Mouse (Mus musculus) forebrain, embryonic 10.5 days (tissue): Measurements from ENCODE around the gene Pdlim1. TPM values are rescaled to one million over a fixed set of nuclear protein-coding genes. Genes with fewer than 3 reads are reported as not detected.
"Not testable (repeated sequence)": the region's sequence is repeated elsewhere in the genome, so short reads cannot be mapped to it uniquely, and the experiment has no call there.

Experiments
- DNase-seq: peaks from one replicate; pipeline ENCODE4 v3.0.0-alpha.2; 2017; ENCODE audit warnings: low spot score; ENCODE audit errors: extremely low spot score
- H3K27ac ChIP-seq: fragments of 300-500 bp; sonication (generic); 2 replicates; pipeline ENCODE4 v1.5.1; 2016; ENCODE audit warnings: mild to moderate bottlenecking
- H3K27me3 ChIP-seq: fragments of 300-500 bp; sonication (generic); 2 replicates; pipeline ENCODE4 v1.6.1; 2016; ENCODE audit warnings: mild to moderate bottlenecking; ENCODE audit not compliant: poor library complexity, severe bottlenecking
- H3K36me3 ChIP-seq: fragments of 300-500 bp; sonication (generic); replicated peaks from 2 replicates; pipeline ENCODE4 v1.6.1; 2016; ENCODE audit warnings: mild to moderate bottlenecking, moderate library complexity
- H3K4me1 ChIP-seq: fragments of 300-500 bp; sonication (generic); 2 replicates; pipeline ENCODE4 v1.6.1; 2016
- H3K4me3 ChIP-seq: fragments of 300-500 bp; sonication (generic); 2 replicates; pipeline ENCODE4 v1.5.1; 2016; ENCODE audit warnings: mild to moderate bottlenecking, moderate library complexity
- H3K9me3 ChIP-seq: fragments of 300-500 bp; sonication (generic); 2 replicates; pipeline ENCODE4 v1.6.1; 2016; ENCODE audit warnings: mild to moderate bottlenecking, moderate library complexity
- WGBS: fragments of 180-500 bp; shearing (Covaris S2); methylation state at CpG from one replicate; pipeline ENCODE4 v1.1.7; 2016; 5-methylcytosine and 5-hydroxymethylcytosine counted together
- polyA plus RNA-seq: library from polyadenylated mRNA; unstranded; fragments of >200 nt; fragmentation: Nextera tagmentation; extraction: Ambion mirVana; gene quantifications from 2 replicates; pipeline ENCODE4 v1.2.1, GENCODE M21; 2016

Pdlim1 gene
- polyA plus RNA-seq, 1 experiment from 2014 or later, result 108 TPM

DNA sequence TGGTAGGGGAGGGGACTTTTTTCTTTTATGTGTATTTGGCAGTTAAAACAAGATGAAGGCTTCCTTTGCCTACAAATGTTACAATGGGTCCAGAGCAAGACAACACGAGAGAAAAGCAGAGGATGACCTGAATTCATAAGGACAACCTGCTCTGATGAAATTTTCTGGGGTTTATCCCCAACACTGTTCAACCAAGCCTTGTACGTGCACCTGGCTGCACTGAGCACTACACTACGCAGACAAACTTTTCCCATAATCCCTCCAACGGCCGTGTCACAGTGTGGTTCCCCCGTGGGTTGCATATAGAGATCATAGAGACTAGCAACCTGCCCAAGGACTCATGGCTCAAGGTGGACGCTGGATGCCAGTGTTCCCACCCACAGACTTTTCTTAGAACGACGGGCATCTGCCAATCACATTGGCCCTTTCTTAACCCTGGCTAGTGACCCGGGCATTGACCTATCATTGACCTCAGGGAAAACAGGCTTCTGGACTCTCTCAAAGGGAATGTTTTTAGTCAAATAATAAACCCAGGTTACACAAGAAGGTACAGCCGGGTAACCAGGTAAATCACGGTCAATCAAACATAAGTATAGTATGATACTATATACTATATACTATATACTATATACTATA lies 45.0 kb downstream of the Pdlim1 start:
- no peaks in the 10 kb centered on the region for H3K4me1 ChIP-seq
- no peak overlapping the region for H3K4me3 ChIP-seq
- no peak overlapping the region for H3K27ac ChIP-seq
- peaks cover 18% of the 10 kb centered on the region for H3K36me3 ChIP-seq
- 90% methylated on average over 12 of the region's 12 CpGs for WGBS
- no peaks in the 10 kb centered on the region for H3K27me3 ChIP-seq
- DNase-seq, result no peak
- no peaks in the 10 kb centered on the region for H3K9me3 ChIP-seq

DNA sequence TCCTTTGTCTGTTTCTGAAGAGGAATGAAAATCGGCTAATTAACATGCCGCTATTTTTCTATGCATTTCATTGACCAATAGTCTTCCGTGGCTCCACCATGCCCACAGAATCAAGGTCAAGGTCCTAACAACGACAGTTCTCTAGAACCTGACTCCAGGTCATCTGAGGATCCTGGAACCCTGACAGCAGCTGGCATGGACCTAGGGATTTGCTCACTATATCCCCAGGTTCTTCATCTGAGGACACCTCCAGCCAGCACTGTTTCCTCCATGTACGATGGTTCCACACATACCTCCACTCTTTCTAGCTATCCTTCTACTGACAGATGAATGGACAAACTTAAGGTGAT lies 45.9 kb downstream of the Pdlim1 start:
- WGBS, result 75% methylated on average over 5 of the region's 5 CpGs
- Histone ChIP-seq H3K36me3 (peaks cover 18% of the 10 kb centered on the region), H3K4me3 (no peak overlapping the region), H3K27ac (no peak overlapping the region), H3K9me3 (no peaks in the 10 kb centered on the region), H3K4me1 (no peaks in the 10 kb centered on the region), H3K27me3 (no peaks in the 10 kb centered on the region)
- no peak for DNase-seq

GRCm38 (mm10) chr19:40225102-40225760 lies 46.4 kb downstream of the Pdlim1 start:
- whole genome bisulfite sequencing, result 75% methylated on average over 5 of the region's 5 CpGs
- H3K27ac ChIP-seq, result no peak overlapping the region
- no peaks in the 10 kb centered on the region for H3K27me3 ChIP-seq
- H3K9me3 ChIP-seq, result no peaks in the 10 kb centered on the region
- peak; percentile 60 for DNase-seq
- no peak overlapping the region for H3K4me3 ChIP-seq
- no peaks in the 10 kb centered on the region for H3K4me1 ChIP-seq
- H3K36me3 ChIP-seq, result peaks cover 17% of the 10 kb centered on the region

- 94% methylated on average over 9 of the region's 9 CpGs for WGBS
Observed at GRCm38 (mm10) chr19:40222307-40222706, 49.3 kb downstream of the Pdlim1 start.

GRCm38 (mm10) chr19:40220878-40221277 lies 50.8 kb downstream of the Pdlim1 start:
- Histone ChIP-seq H3K27me3 (no peaks in the 10 kb centered on the region), H3K4me3 (no peak overlapping the region), H3K4me1 (no peaks in the 10 kb centered on the region), H3K9me3 (no peaks in the 10 kb centered on the region), H3K27ac (no peak overlapping the region), H3K36me3 (peaks cover 9% of the 10 kb centered on the region)
- WGBS, result 91% methylated on average over 5 of the region's 5 CpGs
- DNase-seq, result no peak

More at GRCm38 (mm10) chr19:40222307-40222706, 49.3 kb downstream of the Pdlim1 start:
- H3K36me3 ChIP-seq, H3K4me1 ChIP-seq, H3K27ac ChIP-seq, DNase-seq, H3K9me3 ChIP-seq, H3K27me3 ChIP-seq, H3K4me3 ChIP-seq: not testable (repeated sequence)

DNA sequence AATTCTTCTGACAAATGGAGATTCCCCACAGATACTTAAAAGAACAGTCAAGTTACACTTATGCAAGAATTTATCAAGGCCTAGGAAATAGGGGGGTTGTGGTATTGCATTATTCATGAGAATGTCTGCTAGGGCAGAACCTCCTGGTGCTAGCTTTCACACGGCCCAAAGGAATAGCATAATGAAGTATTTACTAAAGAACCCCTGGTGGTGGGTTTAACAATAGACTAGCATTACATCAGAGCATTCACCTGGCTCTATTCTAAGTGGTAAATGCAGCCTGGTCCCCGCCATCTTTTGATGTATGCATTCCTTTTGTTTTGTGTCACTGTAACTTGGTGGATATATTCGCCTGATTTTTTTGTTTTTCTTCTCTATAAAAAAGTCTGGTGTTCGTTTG lies 68.7 kb downstream of the Pdlim1 start:
- not testable (repeated sequence) for H3K4me3 ChIP-seq, H3K9me3 ChIP-seq, H3K27ac ChIP-seq, H3K4me1 ChIP-seq, H3K27me3 ChIP-seq, DNase-seq, H3K36me3 ChIP-seq
- WGBS, result 57% methylated on average over 4 of the region's 4 CpGs

DNA sequence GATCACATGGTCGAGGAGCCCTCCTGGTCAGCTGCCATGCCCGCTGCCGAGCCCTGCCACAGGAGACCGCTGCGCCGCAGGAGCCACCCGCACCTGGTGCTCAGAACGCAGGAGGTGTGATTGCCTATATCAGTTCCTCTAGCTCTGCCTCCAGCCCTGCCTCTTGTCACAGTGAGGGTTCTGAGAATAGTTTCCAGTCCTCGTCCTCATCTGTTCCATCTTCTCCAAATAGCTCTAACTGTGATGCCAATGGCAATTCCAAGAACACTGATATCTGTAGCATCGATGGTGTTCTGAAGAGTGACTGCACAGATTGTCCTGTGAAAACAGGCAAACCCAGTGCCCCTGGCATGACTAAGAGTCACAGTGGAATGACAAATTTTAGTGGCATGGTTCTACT lies 81.0 kb downstream of the Pdlim1 start:
- 96% methylated on average over 10 of the region's 10 CpGs for WGBS
- DNase-seq, result no peak
- Histone ChIP-seq H3K36me3 (no peaks in the 10 kb centered on the region), H3K4me3 (no peak overlapping the region), H3K4me1 (no peaks in the 10 kb centered on the region), H3K27ac (no peak overlapping the region), H3K9me3 (no peaks in the 10 kb centered on the region), H3K27me3 (no peaks in the 10 kb centered on the region)

DNA sequence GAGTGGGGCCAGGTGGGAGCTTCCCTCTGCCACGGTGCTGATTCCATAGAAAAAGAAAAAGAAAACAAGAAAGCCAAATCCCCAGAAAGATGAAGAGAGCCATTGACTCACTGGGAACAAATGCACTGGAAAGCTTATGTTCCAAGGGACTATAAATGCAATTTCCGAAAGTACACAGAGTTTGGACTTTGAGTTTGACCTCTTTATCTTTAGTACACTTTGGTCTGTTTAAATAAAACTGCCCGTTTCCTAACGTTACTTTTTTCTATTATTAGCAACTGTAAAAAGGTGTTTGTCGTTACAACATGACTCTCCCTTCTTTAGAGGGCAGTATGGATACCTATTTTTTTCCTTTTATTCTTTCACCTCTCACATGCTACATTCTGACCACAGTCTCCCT lies 84.5 kb downstream of the Pdlim1 start, which contains the start of gene Cyp2c70:
TSS of gene Cyp2c70 (minus strand) at position 174 of the 400 bp plus-strand sequence.
- Histone ChIP-seq H3K27ac (no peak within 1 kb of the TSS), H3K4me1 (no peaks in the 10 kb centered on the region), H3K27me3 (no peaks in the 10 kb centered on the region), H3K9me3 (no peaks in the 10 kb centered on the region), H3K36me3 (no peaks in the 10 kb centered on the region), H3K4me3 (no peak within 1 kb of the TSS)
- WGBS, result 85% methylated on average over 5 of the region's 5 CpGs
- DNase-seq, result no peak

GRCm38 (mm10) chr19:40183600-40183999 lies 88.0 kb downstream of the Pdlim1 start:
- 95% methylated on average over 5 of the region's 5 CpGs for WGBS
- Histone ChIP-seq H3K27me3 (no peaks in the 10 kb centered on the region), H3K4me1 (no peaks in the 10 kb centered on the region), H3K9me3 (no peaks in the 10 kb centered on the region), H3K4me3 (no peak overlapping the region), H3K36me3 (no peaks in the 10 kb centered on the region), H3K27ac (no peak overlapping the region)
- no peak for DNase-seq

DNA sequence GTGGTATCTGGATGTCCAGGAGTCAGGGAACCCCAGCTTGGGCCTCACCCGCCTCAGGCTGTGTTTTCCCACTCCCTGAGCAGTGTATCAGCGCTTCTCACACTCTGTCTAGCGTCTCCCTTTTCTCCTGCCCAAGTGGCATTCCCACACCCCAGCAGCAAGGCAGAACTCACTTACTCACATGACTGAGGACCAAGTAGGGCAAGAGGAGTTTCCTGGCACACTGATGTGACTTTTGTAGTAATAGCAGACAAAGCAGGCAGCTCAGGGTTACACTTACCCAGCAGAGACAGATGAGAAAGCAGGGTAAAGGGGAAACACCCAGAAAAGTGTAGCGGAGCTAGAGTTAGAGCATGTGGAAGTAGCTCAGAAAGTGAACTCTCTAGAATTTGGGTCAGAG lies 93.3 kb downstream of the Pdlim1 start:
- no peak overlapping the region for H3K4me3 ChIP-seq
- WGBS, result 83% methylated on average over 4 of the region's 4 CpGs
- H3K36me3 ChIP-seq, result no peaks in the 10 kb centered on the region
- H3K27ac ChIP-seq, result no peak overlapping the region
- no peaks in the 10 kb centered on the region for H3K4me1 ChIP-seq
- DNase-seq, result no peak
- H3K27me3 ChIP-seq, result no peaks in the 10 kb centered on the region
- no peaks in the 10 kb centered on the region for H3K9me3 ChIP-seq

Other genes with a start within 250 kb of the Pdlim1 start
- gene Cyp2c54, start 198.0 kb downstream of the Pdlim1 start, polyA plus RNA-seq, result not detected in 2 replicates
- not detected in 2 replicates for gene Cyp2c50, start 182.2 kb downstream of the Pdlim1 start, polyA plus RNA-seq
- not detected in 2 replicates for gene Cyp2c70, start 84.5 kb downstream of the Pdlim1 start, polyA plus RNA-seq
- 36.3 and 39.0 TPM in 2 replicates for gene Sorbs1, start 241.9 kb upstream of the Pdlim1 start, polyA plus RNA-seq